Mouse (Mus musculus) limb, embryonic 15.5 days (tissue): ENCODE measurements around the gene Gm8267. TPM values are rescaled to one million over a fixed set of nuclear protein-coding genes. Genes with fewer than 3 reads are reported as not detected.
"Not testable (repeated sequence)": the region's sequence is repeated elsewhere in the genome, so short reads cannot be mapped to it uniquely, and the experiment has no call there.

Experiments
- ATAC-seq: fragments of 200-750 bp; cut with Nextera tagmentation; 2 replicates; pipeline ENCODE4 v1.8.0; 2017; ENCODE audit warnings: low read depth, moderate TSS enrichment; ENCODE audit not compliant: insufficient number of reproducible peaks, low FRiP score, low TSS enrichment
- H3K27ac ChIP-seq: fragments of 300-500 bp; sonication (generic); 2 replicates; pipeline ENCODE4 v1.5.1; 2015; ENCODE audit warnings: moderate library complexity, mild to moderate bottlenecking, inconsistent platforms
- H3K27me3 ChIP-seq: fragments of 300-500 bp; sonication (generic); 2 replicates; pipeline ENCODE4 v1.6.1; 2015; ENCODE audit warnings: inconsistent platforms
- H3K36me3 ChIP-seq: fragments of 300-500 bp; sonication (generic); 2 replicates; pipeline ENCODE4 v1.6.1; 2015; ENCODE audit warnings: inconsistent platforms
- H3K4me1 ChIP-seq: fragments of 300-500 bp; sonication (generic); 2 replicates; pipeline ENCODE4 v1.6.1; 2015; ENCODE audit warnings: inconsistent platforms
- H3K4me2 ChIP-seq: fragments of 300-500 bp; sonication (generic); 2 replicates; pipeline ENCODE4 v1.6.1; 2015; ENCODE audit warnings: mild to moderate bottlenecking, inconsistent platforms
- H3K4me3 ChIP-seq: fragments of 300-500 bp; sonication (generic); 2 replicates; pipeline ENCODE4 v1.5.1; 2015; ENCODE audit warnings: mild to moderate bottlenecking, inconsistent platforms
- H3K9ac ChIP-seq: fragments of 300-500 bp; sonication (generic); 2 replicates; pipeline ENCODE4 v1.6.1; 2015; ENCODE audit warnings: inconsistent platforms
- H3K9me3 ChIP-seq: fragments of 300-500 bp; sonication (generic); 2 replicates; pipeline ENCODE4 v1.6.1; 2016; ENCODE audit warnings: inconsistent platforms
- WGBS: fragments of 180-500 bp; shearing (Covaris S2); methylation state at CpG from one replicate; pipeline ENCODE4 v1.1.7; 2015; 5-methylcytosine and 5-hydroxymethylcytosine counted together
- polyA plus RNA-seq: library from polyadenylated mRNA; unstranded; fragments of >200 nt; fragmentation: Nextera tagmentation; extraction: Ambion mirVana; gene quantifications from 2 replicates; pipeline ENCODE4 v1.2.1, GENCODE M21; 2015

Gene Gm8267
- not detected in 2 replicates for polyA plus RNA-seq

GRCm38 (mm10) chr14:44750240-44750639 lies at the start of gene Gm8267:
TSS of gene Gm8267 (minus strand) at chr14:44750340.
- H3K9ac ChIP-seq = no peak within 1 kb of the TSS
- no peaks in the 10 kb centered on the region for H3K27me3 ChIP-seq
- H3K4me2 ChIP-seq = no peak within 1 kb of the TSS
- H3K4me3 ChIP-seq = no peak within 1 kb of the TSS
- no peaks in the 10 kb centered on the region for H3K9me3 ChIP-seq
- WGBS = 81% methylated on average over 3 of the region's 3 CpGs
- no peak within 1 kb of the TSS for H3K27ac ChIP-seq
- no peaks in the 10 kb centered on the region for H3K36me3 ChIP-seq
- ATAC-seq = no peak
- no peaks in the 10 kb centered on the region for H3K4me1 ChIP-seq

DNA sequence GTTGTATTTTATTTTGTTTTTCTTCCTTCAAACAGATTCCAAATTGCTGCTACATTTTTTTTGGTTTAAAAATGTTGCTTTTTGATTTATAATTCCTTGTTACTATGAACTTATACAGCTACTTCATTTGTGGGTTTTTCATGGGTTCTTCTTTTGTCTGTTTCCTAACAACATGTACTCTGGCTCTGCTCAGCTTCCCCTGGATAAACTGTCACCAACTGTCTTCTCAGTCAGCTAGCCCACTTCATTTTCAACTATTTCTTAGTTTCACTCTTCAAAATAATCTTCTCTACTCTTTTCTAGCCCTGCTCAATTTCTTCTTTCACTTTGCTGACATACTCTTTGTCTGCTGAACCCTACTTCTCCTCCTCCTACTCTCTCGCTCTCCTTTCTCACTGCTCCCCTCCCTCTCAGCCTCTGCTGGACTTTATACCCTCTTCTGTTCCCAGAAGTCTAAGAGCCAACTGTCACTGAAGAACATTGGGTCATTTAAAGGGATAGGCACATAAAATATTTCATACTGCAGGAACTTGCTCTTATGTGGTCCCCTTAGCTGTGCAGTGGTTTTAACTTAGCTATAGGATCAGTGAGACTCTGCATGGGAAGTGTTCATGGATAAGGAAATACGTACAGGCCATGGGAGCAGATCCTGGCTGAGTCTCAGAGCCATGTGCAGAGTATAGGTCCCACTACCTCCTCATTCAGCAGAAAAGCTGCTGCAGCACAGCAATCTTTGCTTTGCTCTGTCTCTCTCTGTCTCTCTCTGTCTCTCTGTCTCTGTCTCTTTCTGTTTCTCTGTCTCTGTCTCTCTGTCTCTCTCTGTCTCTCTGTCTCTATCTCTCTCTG lies 39.6 kb upstream of the Gm8267 start:
- 69% methylated on average over 2 of the region's 2 CpGs for WGBS
- not testable (repeated sequence) for ATAC-seq, H3K9me3 ChIP-seq, H3K36me3 ChIP-seq, H3K27ac ChIP-seq, H3K4me3 ChIP-seq, H3K4me2 ChIP-seq, H3K4me1 ChIP-seq, H3K9ac ChIP-seq, H3K27me3 ChIP-seq

- not testable (repeated sequence) for H3K4me1 ChIP-seq, ATAC-seq, H3K9me3 ChIP-seq, H3K27ac ChIP-seq, H3K36me3 ChIP-seq, H3K4me2 ChIP-seq, H3K27me3 ChIP-seq, H3K4me3 ChIP-seq, H3K9ac ChIP-seq
- WGBS = 60% methylated on average over 1 of the region's 1 CpGs
Measured at GRCm38 (mm10) chr14:44742789-44743188, 7.4 kb downstream of the Gm8267 start.

- H3K4me2 ChIP-seq, H3K36me3 ChIP-seq, H3K4me1 ChIP-seq, H3K27ac ChIP-seq, H3K4me3 ChIP-seq, H3K9me3 ChIP-seq, ATAC-seq, H3K27me3 ChIP-seq, H3K9ac ChIP-seq: not testable (repeated sequence)
Measured at GRCm38 (mm10) chr14:44730711-44731110, 19.4 kb downstream of the Gm8267 start.

DNA sequence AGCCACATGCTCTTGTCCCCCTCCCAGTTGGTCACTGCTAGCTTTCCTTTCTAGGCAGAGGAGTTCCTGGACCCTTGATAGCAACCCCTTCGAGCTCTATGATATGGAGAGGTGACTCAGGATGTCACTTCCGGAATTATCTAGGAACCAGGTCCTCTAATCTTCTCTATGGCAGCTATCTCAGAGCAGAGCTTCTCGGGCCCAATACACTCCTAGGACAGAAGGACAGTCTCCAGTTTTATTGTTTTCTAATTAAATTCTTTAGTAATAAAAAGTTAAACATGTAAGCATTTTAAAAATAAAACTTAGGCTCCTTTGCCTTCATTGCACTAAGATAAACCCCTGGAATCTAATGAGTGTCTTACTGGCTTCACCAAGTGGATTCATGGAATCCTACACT lies 43.8 kb downstream of the Gm8267 start, which contains the start of gene Gm8257:
Gene Gm8257, minus strand, starts transcription at position 101 of the 400 bp plus-strand sequence.
- WGBS = 75% methylated on average over 3 of the region's 3 CpGs
- H3K9me3 ChIP-seq = not testable (repeated sequence)

More for the DNA sequence above, 43.8 kb downstream of the Gm8267 start, which contains the start of gene Gm8257:
- H3K9ac ChIP-seq, H3K4me1 ChIP-seq, ATAC-seq, H3K27me3 ChIP-seq, H3K36me3 ChIP-seq, H3K4me3 ChIP-seq, H3K27ac ChIP-seq, H3K4me2 ChIP-seq: not testable (repeated sequence)

Other genes with a start within 250 kb of the Gm8267 start
- gene Gm17093, start 232.1 kb downstream of the Gm8267 start, polyA plus RNA-seq = not detected in 2 replicates
- not detected in 2 replicates for gene Gm8247, start 167.2 kb downstream of the Gm8267 start, polyA plus RNA-seq
- gene Gm5624, start 122.4 kb downstream of the Gm8267 start, polyA plus RNA-seq = not detected in 2 replicates
- not detected in 2 replicates for gene Gm8257, start 43.9 kb downstream of the Gm8267 start, polyA plus RNA-seq
- gene Ptgdr, start 109.0 kb upstream of the Gm8267 start, polyA plus RNA-seq = 0.08 TPM in 1 of 2 replicates, not detected in the other
- gene Ptger2, start 237.9 kb upstream of the Gm8267 start, polyA plus RNA-seq = 0.68 TPM in 2 replicates